Mouse (Mus musculus) heart, postnatal 0 days (tissue): Measurements from ENCODE around the gene Eed.

Experiments
- CTCF ChIP-seq: IDR thresholded peaks from 2 replicates; pipeline ENCODE4 v1.5.1; 2016; ENCODE audit warnings: antibody characterized with exemption, control low read depth, low read depth
- EP300 ChIP-seq: IDR thresholded peaks from 2 replicates; pipeline ENCODE4 v1.6.1; 2016; ENCODE audit warnings: antibody characterized with exemption, low read depth

- TF ChIP-seq CTCF (no peak), EP300 (no peak)
These were observed 17.6 kb downstream of the Eed start for GRCm38 (mm10) chr7:89963135-89963534.
